Mouse (Mus musculus): ENCODE measurements at regions not wholly inside any gene's neighbourhood (a gene's known extent, or its start where the extent isn't known, plus 50 kb on each side); places are given as distances from the start of the nearest gene placed in this dataset.
A peak's percentile ranks its signal among the peaks of the same experiment; 100 is the strongest.
"Not testable (repeated sequence)": the region's sequence is repeated elsewhere in the genome, so short reads cannot be mapped to it uniquely, and the experiment has no call there.

DNA sequence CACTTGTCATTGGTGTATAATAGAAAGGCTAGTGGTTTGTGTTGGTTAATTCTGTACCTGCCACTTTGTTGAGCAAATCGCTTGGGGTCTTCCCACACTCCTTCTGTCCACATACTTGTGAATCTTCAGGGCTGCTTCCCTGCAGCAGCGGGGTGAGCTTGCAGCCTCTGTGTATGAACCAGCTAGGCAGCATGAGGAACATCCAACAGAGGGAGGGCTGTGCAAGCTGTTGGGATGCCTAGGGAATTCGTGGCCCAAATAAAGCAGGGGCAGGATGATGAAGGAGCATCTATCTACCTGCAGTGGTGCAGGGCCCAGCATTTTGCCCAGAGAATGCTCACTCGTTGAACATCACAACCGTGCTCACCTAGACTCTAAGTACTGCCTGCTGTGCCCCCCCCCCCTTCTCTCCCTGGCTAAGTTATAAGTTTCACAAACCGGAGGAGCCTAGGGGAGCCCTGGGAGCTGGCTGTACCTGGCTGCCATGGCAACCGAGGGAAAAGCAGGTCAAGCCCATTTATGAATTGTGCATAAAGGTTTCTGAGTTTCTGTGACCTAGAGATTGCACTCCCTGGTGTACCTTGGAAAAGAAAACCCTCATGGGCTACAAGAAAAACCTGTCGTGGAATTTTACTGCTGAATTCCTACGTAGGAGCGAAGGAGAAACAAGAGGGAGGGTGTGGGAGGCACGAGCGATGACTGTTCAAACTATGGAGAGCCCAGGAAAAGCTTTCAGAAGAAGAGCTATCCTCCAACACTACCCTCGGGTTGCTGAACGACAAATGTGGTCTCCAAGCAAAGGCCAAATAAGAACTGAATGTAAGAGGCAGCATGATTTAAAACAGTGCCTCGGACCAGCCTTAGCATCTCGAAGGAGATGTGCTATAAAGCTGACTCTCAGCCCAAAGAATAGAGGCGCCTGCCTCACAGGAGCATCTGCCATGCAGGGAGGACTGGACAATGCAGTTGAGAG, 131.0 kb upstream of the Dapk1 start:
- 66% methylated on average over 17 of the region's 17 CpGs for WGBS (ENCODE audit: insufficient replicate concordance)
- no peaks in the 10 kb centered on the region for H3K36me3 ChIP-seq
- no peak overlapping the region for H3K4me2 ChIP-seq
- no peak overlapping the region for H3K9ac ChIP-seq
- no peak overlapping the region for H3K27ac ChIP-seq
- no peaks in the 10 kb centered on the region for H3K9me3 ChIP-seq (replicated peaks)
- H3K4me1 ChIP-seq: peaks cover 8% of the 10 kb centered on the region
- no peak for ATAC-seq
- no peak overlapping the region for H3K4me3 ChIP-seq
- no peaks in the 10 kb centered on the region for H3K27me3 ChIP-seq (replicated peaks)

DNA sequence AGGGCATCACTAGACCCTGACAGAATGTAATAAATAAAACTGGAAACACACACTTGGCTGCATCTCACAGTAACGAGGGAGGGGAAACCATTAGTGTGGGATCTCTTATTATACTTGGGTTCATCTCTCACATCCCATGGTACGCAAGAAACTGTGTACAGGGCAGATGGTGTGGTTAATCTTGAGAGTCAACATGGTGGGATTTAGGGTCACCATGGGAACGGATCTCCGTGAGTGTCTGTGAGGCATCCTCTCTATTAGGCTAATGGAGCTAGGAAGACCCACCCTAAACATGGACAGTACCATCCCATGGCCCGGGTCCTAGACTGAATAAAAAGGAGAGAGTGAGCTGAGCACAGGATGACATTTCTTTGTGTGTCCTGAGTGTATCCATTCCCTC, 130.1 kb upstream of the Dapk1 start:
- H3K27me3 ChIP-seq (replicated peaks): no peaks in the 10 kb centered on the region
- H3K9me3 ChIP-seq (replicated peaks): no peaks in the 10 kb centered on the region
- no peaks in the 10 kb centered on the region for H3K36me3 ChIP-seq
- no peak overlapping the region for H3K27ac ChIP-seq
- peaks cover 6% of the 10 kb centered on the region for H3K4me1 ChIP-seq
- no peak overlapping the region for H3K4me2 ChIP-seq
- no peak for ATAC-seq
- no peak overlapping the region for H3K9ac ChIP-seq
- no peak overlapping the region for H3K4me3 ChIP-seq
- 78% methylated on average over 5 of the region's 5 CpGs for WGBS (ENCODE audit: insufficient replicate concordance)

DNA sequence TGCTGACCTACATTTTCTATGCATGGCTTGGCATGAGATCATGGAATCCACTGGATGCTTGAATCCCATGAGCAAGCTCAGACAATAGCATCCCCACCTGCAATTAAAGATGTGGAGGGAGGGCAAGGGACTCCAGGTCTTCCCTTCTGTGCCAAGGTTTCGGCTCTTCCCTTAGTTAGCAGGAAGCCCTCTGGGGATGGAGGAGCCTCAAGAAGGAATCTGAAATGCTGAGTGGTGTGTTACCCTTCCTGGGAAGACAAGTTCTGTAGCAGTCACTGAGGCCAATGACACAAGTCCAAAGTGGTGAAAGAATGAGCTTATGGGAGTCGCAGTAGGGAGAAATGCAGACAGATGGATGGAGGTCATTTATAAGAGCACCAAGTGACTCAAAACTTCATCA, 125.4 kb upstream of the Dapk1 start:
- H3K4me2 ChIP-seq: no peak overlapping the region
- no peaks in the 10 kb centered on the region for H3K36me3 ChIP-seq
- H3K4me3 ChIP-seq: no peak overlapping the region
- peaks cover 3% of the 10 kb centered on the region; the same call in 1 of the 2 replicates for H3K27me3 ChIP-seq (replicated peaks)
- H3K9me3 ChIP-seq (replicated peaks): no peaks in the 10 kb centered on the region
- H3K4me1 ChIP-seq: peaks cover 22% of the 10 kb centered on the region
- no peak for ATAC-seq
- H3K9ac ChIP-seq: no peak overlapping the region
- no peak overlapping the region for H3K27ac ChIP-seq
- WGBS (ENCODE audit: insufficient replicate concordance): 67% methylated on average over 2 of the region's 2 CpGs

DNA sequence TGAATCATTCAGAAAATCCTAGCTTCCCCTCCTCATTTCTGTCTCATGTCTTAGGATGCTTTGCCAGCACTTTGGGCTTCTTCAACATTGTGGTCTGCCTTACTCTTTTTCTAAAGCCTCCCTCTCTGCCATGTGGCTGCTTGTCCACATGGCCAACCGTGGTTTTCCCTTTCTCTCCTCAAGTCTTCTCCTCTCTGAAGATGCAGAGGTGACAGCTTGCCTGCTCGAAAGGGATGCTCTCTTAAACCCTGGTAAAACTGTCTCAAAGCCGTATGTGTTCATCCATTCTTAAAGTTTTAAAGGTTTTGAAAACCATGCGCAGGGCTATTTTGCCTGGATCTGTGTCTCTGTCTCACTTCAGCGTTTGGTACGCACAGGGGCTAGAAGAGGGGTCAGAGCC, 123.4 kb upstream of the Dapk1 start:
- H3K27ac ChIP-seq: no peak overlapping the region
- no peaks in the 10 kb centered on the region for H3K36me3 ChIP-seq
- no peak for ATAC-seq
- H3K27me3 ChIP-seq (replicated peaks): peaks cover 3% of the 10 kb centered on the region; the same call in 1 of the 2 replicates
- no peaks in the 10 kb centered on the region for H3K9me3 ChIP-seq (replicated peaks)
- no peak overlapping the region for H3K4me3 ChIP-seq
- no peak overlapping the region for H3K4me2 ChIP-seq
- H3K9ac ChIP-seq: no peak overlapping the region
- 66% methylated on average over 6 of the region's 6 CpGs for WGBS (ENCODE audit: insufficient replicate concordance)
- peaks cover 22% of the 10 kb centered on the region for H3K4me1 ChIP-seq

DNA sequence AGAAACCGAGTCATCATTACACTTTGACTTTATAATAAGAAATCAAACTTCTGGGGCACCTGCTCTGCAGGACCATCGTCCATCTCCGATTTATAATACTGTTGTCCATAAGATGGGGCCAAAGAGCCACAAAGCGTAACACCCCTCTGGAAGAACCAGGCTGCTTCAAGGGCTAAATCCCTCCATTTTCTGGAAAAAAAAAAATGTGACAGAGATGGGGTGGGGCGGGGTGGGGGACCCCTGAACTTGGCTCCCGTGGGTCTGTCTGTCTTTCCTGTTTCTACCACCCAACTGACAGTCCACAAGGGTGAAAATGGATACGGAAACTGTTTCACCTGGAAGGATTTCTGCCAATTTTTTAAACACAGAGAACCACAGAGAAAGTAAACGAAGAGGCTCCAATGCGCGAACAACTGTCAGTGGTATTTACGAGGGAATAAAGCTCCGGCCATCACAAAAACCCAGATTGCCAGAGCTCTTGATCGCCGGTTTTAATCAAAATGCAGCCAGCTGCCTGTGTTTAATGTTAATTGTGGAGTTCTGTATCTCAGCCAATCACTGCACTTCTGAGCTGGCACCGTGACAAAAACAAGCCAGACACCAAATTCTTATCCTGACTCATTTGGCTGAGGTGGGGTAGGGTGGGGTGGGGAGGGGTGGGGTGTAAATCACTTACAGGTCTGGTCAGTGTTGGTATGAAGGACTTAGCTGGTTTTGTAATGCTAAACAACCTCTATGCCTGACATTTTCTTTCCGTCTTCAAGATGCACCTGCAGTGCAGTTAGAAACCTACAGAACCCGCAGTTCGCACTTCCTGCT, 122.5 kb upstream of the Dapk1 start:
- Histone ChIP-seq H3K9ac (no peak overlapping the region), H3K4me1 (peaks cover 22% of the 10 kb centered on the region), H3K4me3 (peak overlapping the region; percentile 22; the same call in 1 of the 2 replicates), H3K36me3 (no peaks in the 10 kb centered on the region), H3K27me3 (replicated peaks) (peaks cover 3% of the 10 kb centered on the region; the same call in 1 of the 2 replicates), H3K4me2 (peak overlapping the region; percentile 59), H3K27ac (no peak overlapping the region), H3K9me3 (replicated peaks) (no peaks in the 10 kb centered on the region)
- 13% methylated on average over 18 of the region's 18 CpGs for WGBS (ENCODE audit: insufficient replicate concordance)
- ATAC-seq: peak; percentile 29

DNA sequence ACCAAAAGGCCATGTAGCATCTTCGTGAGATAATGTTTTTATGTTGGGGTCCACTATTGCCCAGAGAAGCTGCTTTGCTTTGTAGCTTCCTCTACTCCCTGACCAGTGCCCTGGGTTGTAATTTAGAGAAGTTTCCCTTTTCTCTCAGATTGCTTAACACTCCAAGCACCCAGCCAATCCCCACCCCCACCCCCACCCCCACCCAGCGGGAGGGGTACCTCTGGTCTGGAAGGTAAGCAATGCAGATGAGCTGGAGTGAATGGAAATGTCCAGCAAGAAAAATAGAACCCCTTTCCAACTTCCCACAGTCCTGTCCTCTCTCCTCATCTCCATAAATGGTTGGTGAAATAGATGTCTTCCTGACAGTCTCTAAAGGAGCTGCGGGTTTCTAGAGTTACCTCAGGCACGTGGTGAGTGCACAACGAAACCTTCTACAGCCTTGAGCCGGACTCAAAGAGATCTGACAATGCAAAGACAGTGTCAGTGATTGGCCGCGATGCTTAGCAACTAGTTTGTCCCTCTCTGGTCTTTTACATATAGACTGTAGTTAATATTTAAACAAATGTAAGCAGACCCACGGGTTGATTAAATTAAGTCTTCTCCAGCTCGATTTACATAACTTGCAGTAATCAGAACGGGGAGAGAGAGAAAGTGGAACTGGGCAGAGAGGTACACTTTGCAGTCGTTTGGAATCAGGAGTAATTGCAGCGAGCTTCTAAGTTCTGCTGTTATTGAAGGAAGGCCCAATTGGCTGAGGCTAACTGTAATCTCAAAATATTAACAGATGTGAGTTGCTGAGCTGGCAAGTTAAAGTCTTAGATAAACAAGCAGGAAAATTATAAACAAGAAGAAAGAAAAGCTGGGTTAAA, 121.7 kb upstream of the Dapk1 start:
- peak overlapping the region; percentile 30 for H3K4me3 ChIP-seq
- H3K27me3 ChIP-seq (replicated peaks): peaks cover 3% of the 10 kb centered on the region; the same call in 1 of the 2 replicates
- 13% methylated on average over 13 of the region's 13 CpGs for WGBS (ENCODE audit: insufficient replicate concordance)
- H3K36me3 ChIP-seq: no peaks in the 10 kb centered on the region
- H3K9ac ChIP-seq: no peak overlapping the region
- peak overlapping the region; percentile 59 for H3K4me2 ChIP-seq
- peak overlapping the region; percentile 28; the same call in 1 of the 2 replicates for H3K27ac ChIP-seq
- H3K9me3 ChIP-seq (replicated peaks): no peaks in the 10 kb centered on the region
- peak; percentile 64 for ATAC-seq
- H3K4me1 ChIP-seq: peaks cover 22% of the 10 kb centered on the region

DNA sequence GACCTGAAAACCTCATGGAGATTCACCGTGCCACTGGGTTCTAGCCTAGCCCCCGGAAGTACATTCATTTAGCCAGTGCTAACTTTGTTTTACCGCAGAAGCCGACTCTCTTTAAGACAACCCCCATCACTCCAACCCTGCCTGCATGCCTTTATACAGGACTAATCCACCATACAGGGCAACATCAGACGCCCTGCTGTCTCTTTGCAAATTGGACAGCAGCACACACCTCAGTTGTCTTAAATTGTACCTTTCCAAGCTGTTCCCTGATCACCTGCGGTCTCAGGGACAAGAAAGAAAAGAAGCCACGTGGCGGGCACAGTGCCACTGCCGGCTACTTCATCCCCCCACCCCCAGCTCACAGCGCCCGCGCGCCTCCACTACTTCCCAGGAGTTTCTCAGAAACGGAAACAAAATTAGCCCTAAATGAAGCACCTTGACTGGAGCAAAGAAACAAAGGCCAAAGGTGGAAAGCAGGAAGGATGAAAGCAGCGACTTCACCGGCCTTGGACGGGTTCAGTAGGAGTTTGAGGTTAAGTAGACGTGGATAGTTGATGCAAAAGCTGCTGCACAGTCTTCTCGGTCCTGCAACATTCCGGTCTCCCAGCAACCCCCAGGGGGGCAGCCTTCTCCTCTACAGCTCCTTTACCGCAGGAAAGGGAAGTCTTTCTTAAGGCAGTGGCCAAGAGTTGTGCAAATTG, 120.9 kb upstream of the Dapk1 start:
- ATAC-seq: no peak
- Histone ChIP-seq H3K9ac (peak overlapping the region; percentile 46; the same call in 1 of the 2 replicates), H3K9me3 (replicated peaks) (no peaks in the 10 kb centered on the region), H3K4me2 (peak overlapping the region; percentile 59), H3K4me1 (peaks cover 22% of the 10 kb centered on the region), H3K27ac (peak overlapping the region; percentile 28; the same call in 1 of the 2 replicates), H3K27me3 (replicated peaks) (peaks cover 3% of the 10 kb centered on the region; the same call in 1 of the 2 replicates), H3K4me3 (peak overlapping the region; percentile 30), H3K36me3 (no peaks in the 10 kb centered on the region)
- 10% methylated on average over 21 of the region's 21 CpGs for WGBS (ENCODE audit: insufficient replicate concordance)

DNA sequence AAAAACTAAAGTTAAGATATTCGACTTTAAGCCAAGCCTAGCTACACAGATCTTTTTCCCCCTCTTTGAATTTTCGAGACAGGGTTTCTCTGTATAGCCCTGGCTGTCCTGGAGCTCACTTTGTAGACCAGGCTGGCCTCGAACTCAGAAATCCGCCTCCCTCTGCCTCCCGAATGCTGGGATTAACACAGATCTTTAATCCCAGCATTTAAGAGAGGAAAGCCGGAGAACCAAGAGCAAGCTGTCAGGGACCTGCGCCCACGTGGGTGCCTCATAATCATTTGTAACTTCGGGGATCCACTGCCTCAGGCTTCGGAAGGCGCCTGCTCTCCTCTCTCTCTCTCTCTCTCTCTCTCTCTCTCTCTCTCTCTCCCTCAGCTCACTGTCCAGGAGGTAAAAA, 120.3 kb upstream of the Dapk1 start:
- not testable (repeated sequence) for H3K27ac ChIP-seq; H3K9ac ChIP-seq; H3K27me3 ChIP-seq (replicated peaks); H3K9me3 ChIP-seq (replicated peaks); H3K4me3 ChIP-seq; H3K36me3 ChIP-seq; ATAC-seq
- WGBS (ENCODE audit: insufficient replicate concordance): 60% methylated on average over 11 of the region's 11 CpGs
- H3K4me2 ChIP-seq: peak overlapping the region; percentile 59
- H3K4me1 ChIP-seq: peaks cover 22% of the 10 kb centered on the region

DNA sequence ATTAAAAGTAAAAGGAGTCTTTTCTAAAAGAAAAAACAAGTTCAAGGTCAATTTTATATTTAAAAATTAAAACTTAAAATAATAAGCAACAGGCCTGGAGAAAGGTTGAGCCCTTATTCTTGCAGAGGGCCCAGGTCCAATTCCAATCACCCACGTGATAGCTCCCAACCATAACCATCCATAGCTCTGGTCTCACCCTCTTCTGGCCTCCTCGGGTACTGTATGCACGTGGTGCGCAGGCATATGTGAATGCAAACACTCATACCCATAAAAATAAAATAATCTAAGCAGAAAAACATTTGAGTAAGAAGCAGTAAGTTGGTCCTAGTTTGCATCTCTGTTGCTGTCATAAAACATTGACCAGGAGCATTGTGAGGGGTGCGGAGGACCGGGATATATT, 119.8 kb upstream of the Dapk1 start:
- Histone ChIP-seq H3K4me2 (no peak overlapping the region), H3K9ac (no peak overlapping the region), H3K9me3 (replicated peaks) (no peaks in the 10 kb centered on the region), H3K4me3 (no peak overlapping the region), H3K27me3 (replicated peaks) (peaks cover 3% of the 10 kb centered on the region; the same call in 1 of the 2 replicates), H3K36me3 (no peaks in the 10 kb centered on the region), H3K4me1 (peaks cover 22% of the 10 kb centered on the region), H3K27ac (no peak overlapping the region)
- ATAC-seq: no peak
- 82% methylated on average over 6 of the region's 6 CpGs for WGBS (ENCODE audit: insufficient replicate concordance)

DNA sequence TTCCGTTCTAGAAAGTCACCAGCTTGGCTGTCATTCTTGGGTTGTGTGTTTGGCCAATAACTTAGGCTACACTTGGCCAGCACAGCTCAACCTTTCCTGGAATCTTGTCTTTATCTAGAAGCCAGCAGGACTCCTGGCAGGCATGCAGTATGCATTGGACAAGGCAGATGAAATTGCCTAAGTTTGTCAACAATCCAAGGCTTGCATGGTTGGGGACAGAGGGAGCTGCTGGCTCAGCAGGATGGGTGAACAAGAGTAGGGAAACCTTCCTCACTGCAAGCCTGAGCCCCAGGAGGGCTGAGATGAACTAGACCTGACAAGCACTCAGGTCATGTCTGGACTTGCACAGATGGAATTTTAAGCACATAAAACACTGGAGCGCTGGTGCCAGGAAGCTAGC, 115.6 kb upstream of the Dapk1 start:
- Histone ChIP-seq H3K9ac (no peak overlapping the region), H3K4me1 (peaks cover 2% of the 10 kb centered on the region), H3K4me2 (no peak overlapping the region), H3K4me3 (no peak overlapping the region), H3K36me3 (no peaks in the 10 kb centered on the region), H3K9me3 (replicated peaks) (no peaks in the 10 kb centered on the region), H3K27me3 (replicated peaks) (no peaks in the 10 kb centered on the region), H3K27ac (no peak overlapping the region)
- ATAC-seq: no peak
- 74% methylated on average over 2 of the region's 2 CpGs for WGBS (ENCODE audit: insufficient replicate concordance)

DNA sequence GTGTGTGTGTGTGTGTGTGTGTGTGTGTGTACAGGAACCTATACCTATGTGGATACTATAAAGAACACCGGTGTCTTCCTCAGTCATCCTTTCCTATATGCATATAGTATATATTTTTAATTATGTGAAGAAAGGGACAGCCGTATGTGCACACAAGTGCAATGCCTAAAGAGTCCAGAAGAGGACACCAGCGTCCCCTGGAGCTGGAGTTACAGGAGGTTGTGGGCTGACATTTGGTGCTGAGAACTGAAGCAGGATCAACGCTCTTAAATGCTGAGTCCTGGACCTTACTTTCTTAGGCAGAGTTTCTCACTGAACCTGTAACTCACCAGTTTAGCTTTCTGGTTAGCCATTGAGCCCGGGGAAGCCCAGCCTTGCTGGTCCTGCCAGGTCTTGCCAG, 114.9 kb upstream of the Dapk1 start:
- 0 out of 2 replicates have a peak, but pooled peaks cover 1% of the 10 kb centered on the region for H3K4me1 ChIP-seq
- H3K27me3 ChIP-seq (replicated peaks): no peaks in the 10 kb centered on the region; the same call in 1 of the 2 replicates
- no peaks in the 10 kb centered on the region for H3K36me3 ChIP-seq
- H3K4me3 ChIP-seq: no peak overlapping the region
- no peak overlapping the region for H3K9ac ChIP-seq
- H3K27ac ChIP-seq: no peak overlapping the region
- 70% methylated on average over 5 of the region's 5 CpGs for WGBS (ENCODE audit: insufficient replicate concordance)
- no peak overlapping the region for H3K4me2 ChIP-seq
- no peaks in the 10 kb centered on the region for H3K9me3 ChIP-seq (replicated peaks)
- no peak for ATAC-seq

Measured in liver, embryonic 12.5 days (tissue).